Mouse (Mus musculus) erythroid progenitor cell, adult 5-6 weeks (primary cell): ENCODE measurements around the gene Plcb4. TPM values are rescaled to one million over a fixed set of nuclear protein-coding genes. Genes with fewer than 3 reads are reported as not detected.

ENCODE experiments used
- ATAC-seq: replicated peaks from 2 replicates; pipeline ENCODE4 v1.8.0; 2016; ENCODE audit warnings: moderate number of reproducible peaks, mild to moderate bottlenecking, moderate TSS enrichment, inconsistent platforms; ENCODE audit not compliant: poor library complexity, low FRiP score, severe bottlenecking
- total RNA-seq, 2 experiments: library from RNA; stranded (forward) in 1 of 2; stranded (reverse) in 1 of 2; fragments of 150-400 nt in 1 of 2; fragments of 186-747, 209-891 nt in 1 of 2; gene quantifications; 2 replicates each; pipeline versions ENCODE4 v1.2.3 to v1.2.4; 2015 to 2017; ENCODE audit warnings: low replicate concordance in 2 of 2

Plcb4 gene
- total RNA-seq, 2 experiments from 2014 or later, result 0.84 to 1.2 TPM

DNA sequence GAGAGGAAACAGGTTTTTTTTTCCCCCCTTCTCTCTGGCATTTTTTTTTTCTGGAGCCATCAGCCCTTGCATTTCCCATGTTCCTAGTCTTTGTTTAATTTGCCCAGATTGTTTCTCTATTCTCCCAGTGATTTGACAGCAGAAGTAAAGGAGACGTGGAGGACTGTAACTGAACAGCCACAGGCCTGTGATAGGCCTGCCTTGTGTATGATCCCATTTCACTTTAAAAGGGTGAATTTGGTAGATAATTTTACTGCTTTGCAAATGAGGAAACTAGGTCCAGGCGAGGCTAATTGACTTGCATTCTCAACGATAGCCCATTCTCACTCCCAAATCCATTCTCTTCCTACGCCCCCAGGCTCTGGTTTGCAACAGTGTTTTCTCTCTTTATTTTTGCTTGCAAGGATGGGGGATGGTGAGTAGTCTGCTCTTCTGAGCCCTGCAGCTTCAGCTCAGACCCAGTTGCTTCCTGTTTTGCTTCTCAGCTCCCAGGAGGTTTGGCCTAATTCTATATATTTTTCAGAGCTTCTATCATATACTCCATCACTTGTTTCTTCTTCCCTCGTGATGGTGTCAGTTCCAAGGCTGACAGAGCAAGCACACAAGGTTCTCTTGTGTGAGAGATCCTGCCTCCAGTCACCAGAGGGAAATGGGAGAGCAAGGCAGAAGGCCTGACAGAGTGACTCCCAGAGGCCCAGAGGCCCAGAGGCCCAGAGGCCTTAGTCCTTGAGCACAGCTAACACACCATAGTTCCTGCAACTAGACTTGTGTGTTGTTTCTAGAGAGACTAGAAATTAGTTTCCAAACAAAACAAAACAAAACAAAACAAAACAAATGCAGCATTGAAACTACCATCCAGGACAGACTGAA is 139.1 kb downstream of the Plcb4 start:
- ATAC-seq, result no peak

DNA sequence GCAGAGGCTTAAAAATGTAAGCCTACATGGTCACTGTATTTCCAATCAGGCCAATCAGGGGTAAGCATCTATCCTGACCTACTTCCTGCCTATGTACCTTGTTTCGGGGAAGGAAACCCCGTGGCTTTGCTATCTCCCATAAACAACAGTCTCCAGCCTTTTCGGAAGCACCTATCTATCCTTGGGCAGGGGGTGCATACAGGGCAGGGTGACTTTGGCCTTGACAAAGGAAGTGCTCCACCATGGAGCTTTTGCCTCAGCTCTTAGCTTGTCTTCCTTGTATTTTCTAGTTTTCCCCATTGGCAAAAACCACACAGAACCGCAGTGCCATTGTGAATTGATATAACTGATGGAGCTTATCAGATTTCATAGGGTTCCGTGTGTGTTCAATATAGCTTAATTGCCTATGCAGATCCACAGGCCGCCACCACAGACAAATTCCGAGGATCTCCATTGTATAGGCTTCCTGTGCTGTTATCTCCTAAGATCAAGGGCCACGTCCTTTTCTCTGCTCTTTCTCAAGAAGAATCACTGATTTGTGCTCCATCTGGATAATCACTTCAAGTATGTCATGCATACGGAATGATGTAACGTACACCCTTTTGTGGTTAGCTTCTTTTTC is 140.4 kb downstream of the Plcb4 start:
- no peak for ATAC-seq

DNA sequence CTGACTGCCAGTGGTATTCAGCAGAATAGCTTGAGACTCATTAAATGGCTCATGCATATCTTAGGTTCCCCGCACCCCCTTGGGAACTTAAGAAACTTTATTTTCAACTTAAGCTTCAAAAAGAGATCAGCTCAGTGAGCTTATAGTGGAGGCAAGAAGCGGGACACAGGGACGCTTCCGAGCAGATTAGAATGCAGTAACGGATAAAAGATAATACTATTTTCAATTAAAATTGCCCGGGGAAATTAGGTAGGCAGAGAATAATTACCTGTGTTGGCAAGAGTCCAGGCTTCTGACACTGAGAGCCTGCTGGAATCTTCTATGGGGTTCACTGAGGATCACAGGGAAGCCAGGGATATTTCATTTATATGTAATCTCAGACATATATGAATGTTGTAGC is 141.6 kb downstream of the Plcb4 start:
- ATAC-seq, result no peak

DNA sequence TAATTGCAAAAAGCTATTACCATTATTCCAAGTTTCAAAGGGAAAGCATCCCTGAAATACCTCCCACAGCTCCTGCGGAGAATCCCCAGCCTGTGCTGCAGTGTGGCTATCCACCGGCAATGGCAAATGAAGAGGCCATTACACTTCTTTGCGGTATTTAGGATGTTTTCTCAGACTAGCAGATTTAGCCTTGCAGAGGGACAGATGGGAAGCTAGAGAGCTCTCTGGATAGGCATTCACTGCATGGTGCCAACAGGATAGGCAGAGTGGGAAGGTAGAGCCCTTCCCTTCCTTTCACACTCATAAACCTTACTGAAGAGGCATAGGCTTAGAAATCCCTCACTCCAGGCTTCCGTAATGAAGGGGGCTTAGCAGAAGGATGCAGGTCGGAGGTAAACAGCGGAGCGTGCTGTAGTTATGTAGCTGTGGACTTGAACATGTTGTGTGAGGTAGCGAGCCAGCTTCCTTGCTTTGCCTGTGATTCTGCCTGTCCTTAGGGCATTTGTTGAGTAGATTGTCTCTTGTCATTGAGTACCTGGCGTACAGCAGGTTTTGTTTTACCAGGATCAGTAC is 144.2 kb downstream of the Plcb4 start:
- no peak for ATAC-seq

DNA sequence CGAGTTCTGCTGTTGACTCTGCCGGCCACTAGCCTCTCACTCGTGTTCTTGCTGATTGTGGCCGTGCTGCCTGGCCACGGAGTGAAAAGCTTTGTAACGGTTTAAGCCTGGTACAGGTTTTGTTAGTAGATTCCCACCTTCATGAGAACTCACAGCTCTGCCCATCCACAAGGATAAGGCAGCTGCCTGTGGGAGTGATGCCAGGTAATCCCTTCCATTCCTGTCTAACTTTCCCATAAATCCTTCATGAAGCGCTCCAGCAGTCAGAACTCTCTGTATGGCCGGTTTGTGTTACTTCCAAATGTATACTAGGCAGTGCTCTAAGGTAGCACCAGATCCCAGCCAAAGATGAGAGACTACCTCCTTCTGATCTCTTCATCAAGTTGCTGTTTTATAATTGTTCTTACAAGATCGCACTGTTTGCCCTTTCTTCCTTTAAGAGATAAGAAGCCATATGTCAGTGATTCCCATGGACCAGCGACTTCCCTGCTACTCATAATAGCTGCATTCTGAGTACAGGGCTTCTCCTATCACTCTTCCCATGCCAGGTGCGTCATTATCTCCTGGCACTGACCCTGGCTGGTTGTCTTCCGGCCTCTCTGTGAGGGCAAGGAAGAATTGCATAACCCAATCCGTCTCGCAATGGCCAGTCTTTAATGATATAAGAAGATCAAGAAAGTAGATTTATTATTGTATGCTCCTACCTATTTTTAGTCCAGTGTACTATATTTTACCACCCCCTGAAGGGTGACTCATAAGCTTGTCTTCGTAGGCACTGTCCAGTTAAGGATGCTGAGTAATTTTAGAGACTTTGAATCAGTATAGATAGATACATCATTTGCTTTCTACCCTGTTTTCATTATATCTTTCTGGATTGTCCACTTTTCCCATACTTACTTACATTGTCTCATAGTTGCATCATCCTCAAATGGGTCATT is 147.2 kb downstream of the Plcb4 start:
- ATAC-seq, result no peak

DNA sequence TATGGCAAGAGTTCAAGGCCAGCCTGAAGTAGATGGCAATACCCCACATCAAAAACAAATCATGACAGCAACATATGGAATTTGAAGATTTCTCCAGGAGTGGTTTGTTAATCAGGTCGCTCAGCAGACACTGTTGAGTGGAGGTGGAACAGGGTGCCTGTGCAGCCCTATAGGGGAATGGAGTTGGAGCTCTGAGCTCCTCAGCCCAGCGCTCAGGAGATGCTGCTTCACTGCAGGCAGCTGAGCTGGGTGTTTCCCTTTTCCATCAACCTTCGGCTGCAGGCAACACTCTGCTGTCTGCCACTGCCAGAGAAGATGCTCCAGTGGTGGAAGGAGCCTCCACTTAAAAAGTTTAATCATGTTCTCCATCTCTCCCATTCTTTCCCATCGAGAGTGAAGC is 149.5 kb downstream of the Plcb4 start:
- no peak for ATAC-seq

DNA sequence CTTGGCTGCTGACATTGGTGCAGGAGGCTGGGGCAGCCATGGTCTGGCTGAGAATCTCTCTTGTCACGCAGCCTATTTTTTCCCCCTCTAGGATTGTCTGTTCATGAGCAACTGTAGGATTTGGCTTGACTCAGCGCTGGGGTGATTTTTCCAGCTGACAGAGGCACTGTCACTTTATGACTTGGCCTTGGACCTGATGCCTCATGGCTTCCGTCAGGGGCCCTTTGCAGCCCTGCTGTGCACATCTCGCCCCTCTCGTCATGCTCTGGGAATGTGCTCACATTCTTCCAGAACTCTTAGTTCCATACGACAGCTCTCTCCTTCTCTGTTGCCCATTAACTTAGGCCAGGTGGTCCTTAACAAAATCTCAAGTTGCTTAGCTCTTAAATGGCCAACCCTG is 152.0 kb downstream of the Plcb4 start:
- no peak for ATAC-seq

DNA sequence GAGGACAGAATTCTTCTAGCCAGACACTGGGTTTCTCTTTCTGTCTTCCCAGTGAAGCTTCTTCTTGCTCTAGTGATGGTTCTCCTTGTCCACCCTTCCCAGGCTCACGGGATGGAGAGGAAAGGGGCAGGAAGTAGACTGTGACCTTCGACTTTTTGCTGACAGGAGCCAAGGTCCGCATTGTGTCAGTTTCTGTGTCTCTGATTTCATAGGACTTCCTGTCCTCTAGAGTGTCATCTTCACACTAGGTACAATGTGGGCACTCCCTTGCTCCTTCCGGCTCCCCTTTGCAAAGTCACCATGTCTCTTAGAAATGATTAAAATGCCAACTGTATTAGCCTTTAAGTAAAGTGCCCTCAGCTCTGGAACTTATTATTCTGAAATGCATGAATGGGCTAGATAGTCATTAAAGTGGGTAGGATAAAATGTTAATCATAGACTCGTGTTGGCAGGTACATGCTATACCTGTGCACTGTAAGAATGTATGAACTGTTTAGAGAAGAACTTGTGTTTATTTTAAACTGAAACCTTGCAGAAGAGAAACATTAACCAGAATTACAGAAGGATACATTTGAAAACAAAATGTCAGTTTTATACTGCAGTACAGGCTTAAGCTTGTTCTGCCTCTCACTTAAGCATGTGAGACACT is 152.8 kb downstream of the Plcb4 start:
- no peak for ATAC-seq

DNA sequence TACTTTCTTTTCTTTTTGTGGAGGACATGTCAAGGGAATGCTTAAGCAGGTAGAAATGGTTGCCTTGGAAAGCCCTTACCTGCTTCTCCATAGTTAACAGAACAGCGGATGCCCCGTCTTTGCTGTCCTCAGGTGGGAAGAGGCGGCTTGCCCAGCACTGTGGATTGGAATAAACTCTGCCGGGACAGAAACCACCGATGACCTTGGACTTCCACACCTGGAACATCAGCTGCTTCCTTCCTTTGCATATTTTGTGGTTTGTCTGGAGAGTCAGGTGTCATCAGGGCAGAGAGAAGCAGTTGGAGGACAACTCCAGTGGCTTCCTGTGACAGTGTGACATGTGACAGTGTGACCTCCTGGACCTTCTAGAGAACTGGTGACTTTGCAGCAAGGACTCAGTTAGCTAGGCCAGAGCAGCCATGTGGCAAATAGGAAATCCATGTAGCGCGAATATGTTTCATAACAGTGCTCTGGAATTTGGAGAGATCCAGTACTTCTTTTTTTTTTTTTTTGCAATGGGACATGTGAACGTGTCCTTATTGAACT is 154.0 kb downstream of the Plcb4 start:
- no peak for ATAC-seq

DNA sequence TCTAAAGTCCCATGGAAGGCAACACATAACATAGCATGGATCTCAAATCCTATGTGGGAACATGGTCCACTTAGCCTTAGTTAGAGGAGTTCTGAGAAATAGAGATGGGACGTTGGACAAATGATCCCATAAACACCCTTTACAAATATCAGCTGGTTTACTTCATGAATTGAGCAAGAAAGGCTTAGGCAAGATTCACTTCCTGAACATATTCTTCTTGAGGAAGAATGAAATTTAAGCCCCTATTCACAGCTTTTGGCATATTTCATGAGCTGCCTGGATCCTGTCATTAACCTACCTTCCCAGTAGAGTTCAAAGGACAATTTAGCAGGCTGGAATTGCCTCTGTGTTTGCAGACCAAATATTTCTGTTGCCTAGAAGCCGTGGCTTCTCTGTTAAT is 161.9 kb downstream of the Plcb4 start:
- no peak for ATAC-seq

DNA sequence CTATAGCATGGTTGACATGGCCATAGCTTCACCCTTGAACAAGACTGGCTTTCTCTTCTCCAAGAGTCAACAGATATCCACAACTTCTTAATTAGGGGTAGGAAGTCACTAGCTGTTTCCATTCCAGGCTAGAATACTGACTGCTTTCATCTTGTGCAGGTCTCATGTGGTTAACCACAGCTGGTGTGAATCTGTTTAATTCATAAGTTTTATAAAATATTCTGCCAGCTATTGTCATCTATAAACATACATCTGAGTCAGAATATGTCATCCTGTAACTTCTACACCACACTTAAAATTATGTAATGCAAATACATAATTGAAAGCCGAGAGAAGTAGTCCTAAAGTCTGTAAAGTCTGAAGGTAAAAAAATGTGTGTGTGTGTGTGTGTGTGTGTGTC is 164.9 kb downstream of the Plcb4 start:
- no peak for ATAC-seq

DNA sequence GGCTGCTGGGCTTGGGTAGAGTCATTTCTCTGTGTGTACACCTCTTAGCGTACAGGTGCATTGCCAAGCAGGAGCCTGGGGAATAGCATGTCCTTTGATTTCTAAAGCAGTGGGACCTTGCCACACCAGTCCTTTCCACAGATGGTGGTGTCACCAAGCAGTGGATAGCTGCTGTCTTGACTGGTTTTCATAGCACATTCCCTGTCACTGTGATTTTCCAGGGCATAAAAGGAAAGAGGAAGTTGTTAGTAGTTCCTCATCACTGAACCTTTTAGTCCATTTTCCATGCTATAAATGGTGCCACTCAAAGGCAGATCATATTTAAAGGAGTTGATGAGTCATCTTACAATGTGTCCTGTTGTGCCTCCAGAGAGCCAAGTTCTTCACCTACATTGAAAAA is 165.9 kb downstream of the Plcb4 start:
- ATAC-seq, result no peak

DNA sequence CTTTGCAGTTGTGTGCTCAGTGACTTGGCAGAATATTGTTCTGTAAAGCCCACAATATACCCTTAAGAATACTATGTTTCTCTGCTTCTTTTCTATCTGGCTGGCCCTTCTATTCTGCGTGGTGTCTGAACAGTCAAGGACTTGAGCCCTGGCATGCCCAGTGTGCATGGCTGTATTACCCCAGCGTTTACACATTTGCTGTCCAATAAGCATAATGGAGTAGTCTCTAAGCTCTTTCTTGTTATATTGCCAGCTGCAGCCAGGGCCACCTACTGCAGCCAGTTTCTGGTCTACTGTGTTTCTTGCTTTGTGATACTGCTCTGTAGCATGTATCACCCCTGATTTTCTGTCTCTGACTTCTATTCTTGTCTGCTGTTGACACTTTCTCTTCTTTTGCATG is 166.8 kb downstream of the Plcb4 start:
- no peak for ATAC-seq

DNA sequence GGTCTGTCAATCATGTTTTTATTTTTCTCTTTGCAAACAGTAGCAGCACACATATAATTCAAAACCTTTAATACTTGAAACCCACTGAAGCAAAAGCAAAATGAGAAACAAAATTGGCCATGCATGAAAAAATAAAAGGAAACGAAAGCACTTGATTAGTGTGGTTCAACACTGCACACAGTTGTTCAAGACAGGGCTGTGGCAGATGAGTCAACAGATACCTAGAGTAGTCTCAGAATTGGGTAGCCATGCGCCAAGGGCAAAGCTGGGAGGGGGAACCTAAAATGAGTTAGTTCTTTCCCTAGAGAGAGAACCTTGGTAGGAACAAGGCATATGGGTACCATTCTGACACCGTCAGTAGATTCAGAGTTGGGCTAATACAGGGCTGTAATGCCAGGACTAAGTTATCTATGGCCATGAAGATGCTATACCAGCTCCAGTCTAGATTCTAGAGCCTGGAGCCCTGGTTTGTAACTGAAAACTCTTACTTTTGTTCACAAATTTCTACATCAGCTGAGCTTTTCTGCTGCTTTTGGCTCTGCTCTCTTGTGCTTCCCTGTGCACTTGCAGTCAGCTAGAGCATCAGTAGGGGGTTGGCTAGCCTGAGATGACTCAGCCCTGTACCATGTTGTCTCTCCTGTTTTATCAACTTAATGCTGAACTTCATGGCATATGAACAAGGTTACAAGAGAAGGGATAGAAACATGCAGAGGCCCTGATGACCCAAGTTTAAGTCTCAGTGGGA is 168.0 kb downstream of the Plcb4 start:
- ATAC-seq, result no peak

DNA sequence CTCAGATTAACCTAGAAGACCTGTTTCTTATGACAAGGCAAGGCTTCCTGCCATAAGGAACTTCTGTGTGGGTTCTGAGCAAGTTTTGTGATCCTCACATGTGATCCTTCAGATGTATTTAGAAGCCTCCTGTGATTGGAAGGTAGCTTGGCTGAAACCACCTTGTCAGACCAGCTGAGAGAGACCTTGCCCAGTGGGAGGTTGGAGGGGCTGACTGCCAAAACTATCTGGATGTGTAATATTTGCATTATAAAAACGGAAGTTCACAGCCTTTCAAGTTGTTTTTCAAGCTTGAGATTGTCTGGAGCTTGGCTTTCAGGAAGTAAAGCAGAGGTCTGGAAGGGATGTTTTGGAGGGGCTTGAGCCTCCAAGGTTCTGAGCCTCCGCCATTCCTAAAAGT is 169.6 kb downstream of the Plcb4 start:
- ATAC-seq, result no peak

DNA sequence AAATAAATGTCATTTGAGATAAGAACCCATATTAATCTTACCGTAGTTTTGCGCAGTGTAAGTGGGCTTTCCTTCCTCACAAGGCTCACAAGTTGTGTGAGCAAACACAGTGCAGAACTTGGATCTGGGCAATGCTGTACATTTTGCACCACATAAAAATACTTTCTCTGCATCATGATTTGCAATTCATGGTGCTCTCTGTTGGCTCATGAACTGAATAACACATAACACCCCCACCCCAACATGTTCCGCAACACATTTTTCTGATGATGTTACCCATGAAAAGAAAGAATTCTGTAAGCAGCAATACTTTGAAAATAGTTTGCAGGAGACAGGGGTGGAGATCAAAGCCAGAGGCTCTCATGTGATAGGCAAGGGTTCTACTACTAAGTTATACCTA is 174.9 kb downstream of the Plcb4 start:
- no peak for ATAC-seq

DNA sequence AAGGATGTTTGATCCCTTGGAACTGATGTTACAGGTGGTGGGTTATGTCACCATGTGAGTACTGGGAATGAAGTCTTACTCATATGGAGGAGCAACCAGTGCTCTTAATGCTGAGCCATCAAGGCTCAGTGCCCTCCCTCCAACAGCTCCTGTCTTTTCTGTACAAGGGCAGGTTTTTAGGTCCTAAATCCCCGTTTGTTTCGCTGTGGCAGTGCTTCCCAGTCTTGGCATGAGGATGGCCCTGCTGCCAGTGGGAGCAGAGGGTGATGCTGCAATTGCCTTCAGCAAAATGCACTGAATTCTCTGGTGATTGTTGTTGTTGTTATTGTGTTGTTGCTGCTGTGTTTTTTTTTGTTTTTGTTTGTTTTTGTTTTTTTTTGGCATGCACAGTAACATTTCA is 175.6 kb downstream of the Plcb4 start:
- no peak for ATAC-seq

DNA sequence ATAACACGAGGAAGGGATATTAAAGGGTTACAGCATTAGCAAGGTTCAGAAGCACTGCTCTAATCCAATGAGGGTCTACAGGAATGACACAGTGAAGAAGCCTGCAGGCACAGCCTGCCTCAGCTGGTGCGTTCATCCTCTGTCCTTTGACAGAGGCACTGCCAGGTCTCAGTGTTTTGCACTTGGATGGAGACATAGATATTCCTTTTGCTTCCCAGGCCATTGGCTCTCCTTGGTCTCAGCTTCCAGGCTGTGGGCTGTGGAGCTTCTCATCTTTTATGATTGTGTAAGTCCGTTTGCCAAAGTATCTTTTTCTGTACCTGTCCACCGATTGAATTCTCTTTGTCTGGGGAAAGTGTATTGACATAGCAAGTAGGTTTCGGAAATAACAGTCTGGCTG is 177.1 kb downstream of the Plcb4 start:
- ATAC-seq, result no peak

DNA sequence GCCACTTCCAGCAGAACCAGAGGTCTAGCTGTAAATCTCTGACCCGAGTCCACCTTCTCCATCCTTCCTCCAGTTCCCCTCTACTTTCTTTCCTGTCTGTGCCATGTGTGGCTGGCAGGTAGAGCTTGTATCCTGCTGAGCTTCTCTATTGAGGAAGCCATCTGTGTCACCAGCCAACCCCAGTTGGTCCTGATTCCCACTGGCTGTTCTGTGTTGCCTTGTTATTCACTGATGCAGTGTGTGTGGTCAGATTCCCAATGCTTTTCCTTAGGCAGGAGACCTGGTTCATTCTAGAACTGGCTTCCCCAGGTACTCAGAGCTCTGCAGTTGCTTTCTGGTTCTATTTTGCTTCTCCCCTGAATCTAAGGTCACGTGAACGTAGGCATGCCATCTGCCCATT is 177.6 kb downstream of the Plcb4 start:
- no peak for ATAC-seq
